Mouse (Mus musculus): ENCODE data around the gene Ifnk.

Ifnk gene

DNA sequence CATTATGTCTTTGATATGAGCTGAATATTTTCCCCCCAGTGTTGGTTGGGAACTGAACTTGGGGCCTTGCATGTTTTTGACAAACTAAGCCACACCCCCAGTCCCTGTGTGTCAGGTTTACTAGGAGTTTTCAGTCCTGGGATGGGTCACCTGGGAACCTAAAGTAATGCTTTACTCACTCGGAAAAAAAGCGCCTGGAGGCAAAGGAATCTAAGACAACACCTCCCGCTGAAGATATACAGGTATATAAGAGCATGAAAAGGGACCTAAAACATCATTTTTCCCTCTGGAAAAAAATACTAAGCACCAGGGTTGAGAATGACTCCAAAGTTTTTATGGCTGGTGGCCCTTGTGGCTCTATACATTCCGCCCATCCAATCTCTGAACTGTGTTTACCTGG, at the start of gene Ifnk:
TSS of gene Ifnk (plus strand) at position 301 of the 400 bp plus-strand sequence.
- no peak for DNase-seq (ENCODE audit: low spot score)

- no peak for DNase-seq (ENCODE audit: low spot score)
Observed at GRCm38 (mm10) chr4:35105115-35105773, 46.6 kb upstream of the Ifnk start.

DNA sequence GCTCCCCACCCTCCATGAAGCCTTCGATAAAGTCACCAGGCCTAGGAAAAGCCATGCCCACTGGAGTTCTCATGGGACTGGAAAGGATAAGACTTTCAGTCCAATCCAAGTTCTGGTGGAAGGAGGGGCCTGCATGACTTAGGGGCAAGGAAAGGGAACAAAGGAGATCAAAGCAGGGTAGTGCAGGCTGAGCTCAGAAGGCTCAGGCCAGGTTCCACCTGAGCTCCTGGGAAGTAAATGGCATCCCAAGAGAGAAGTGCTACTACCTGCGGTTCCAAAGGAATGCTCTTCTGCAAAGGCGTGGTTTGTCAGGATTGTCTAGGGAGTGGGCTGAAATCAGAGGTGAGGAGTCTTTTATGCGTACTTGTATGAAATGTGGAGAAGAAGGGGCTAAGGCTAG, 39.4 kb upstream of the Ifnk start:
- DNase-seq (ENCODE audit: low spot score): no peak

DNA sequence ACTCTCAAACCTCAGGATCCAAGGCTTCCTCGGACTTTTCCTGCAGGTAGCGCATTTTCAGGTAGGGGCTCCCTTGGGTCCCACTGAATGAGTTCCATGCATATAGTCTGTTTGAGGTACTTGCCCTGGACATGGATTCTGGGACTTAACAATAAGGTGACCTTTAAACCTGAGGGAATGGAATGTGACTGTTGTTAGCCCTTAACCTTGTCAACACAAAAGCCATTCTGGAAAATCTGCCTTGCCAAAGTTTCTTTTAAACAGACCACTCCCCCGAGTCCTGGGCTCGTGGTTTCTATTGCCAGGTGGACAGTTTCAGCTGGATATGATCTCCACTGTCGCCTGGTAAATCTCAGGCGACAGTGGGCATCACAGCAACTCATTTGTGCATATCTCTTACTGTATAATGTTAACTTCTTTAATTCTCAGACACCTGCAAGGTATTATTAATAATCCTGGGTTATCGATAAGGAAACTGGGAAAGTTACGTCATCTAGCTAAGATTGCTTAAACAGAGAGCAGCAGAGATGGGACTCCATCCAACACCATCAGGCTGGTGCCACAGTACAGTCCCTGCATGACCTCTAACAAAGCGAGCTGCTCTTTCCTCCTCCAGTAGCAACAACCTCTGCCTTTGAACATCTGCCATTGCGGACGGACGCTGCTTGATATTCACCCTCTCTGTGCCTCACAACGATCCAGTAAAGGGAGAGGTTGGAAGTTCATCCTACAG, 38.2 kb upstream of the Ifnk start:
- DNase-seq (ENCODE audit: low spot score): no peak

DNA sequence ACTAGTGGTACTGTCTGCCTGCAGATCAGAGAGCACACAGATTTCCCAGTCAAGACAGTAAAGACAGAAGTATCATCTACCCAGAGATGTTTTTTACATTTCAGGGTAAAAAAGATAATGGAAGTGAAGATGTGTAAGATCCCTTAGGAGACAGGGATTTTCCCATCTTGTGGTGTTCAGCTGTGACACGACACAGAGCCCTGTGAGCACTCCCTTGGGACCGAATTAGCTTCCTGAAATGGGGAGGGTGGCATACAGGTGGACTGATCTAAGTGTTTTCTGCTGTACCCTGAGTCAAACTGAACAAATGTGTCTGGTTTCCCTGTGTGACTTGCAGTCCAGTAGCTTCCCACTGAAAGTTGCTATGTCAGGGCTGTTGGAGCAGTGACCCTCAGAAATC, 36.9 kb upstream of the Ifnk start:
- no peak for DNase-seq (ENCODE audit: low spot score)

DNA sequence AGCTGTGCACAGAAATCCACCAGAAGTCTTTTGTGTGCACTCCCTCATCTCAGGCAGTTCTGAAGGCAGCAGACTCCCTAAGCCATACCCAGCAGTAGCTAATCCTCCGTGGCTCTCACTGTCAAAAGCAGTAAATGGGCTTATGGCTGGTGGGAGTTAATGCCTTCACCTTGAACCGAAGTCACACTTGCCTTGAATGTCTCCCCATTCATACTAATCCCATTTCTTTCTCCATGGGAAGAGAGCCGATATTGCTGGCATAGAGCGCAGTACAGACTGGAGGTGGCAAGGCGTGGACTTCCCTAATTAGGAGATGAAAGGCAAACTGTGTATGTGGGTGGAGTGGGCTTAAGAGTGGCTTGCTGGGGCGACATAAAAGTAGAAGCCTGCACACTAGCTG, 35.9 kb upstream of the Ifnk start:
- no peak for DNase-seq (ENCODE audit: low spot score)

- DNase-seq (ENCODE audit: low spot score): no peak
Observed at GRCm38 (mm10) chr4:35117144-35117543, 34.7 kb upstream of the Ifnk start.

- DNase-seq (ENCODE audit: low spot score): no peak
Observed at GRCm38 (mm10) chr4:35118851-35119250, 33.0 kb upstream of the Ifnk start.

- DNase-seq (ENCODE audit: low spot score): no peak
Observed at GRCm38 (mm10) chr4:35120159-35120558, 31.7 kb upstream of the Ifnk start.

DNA sequence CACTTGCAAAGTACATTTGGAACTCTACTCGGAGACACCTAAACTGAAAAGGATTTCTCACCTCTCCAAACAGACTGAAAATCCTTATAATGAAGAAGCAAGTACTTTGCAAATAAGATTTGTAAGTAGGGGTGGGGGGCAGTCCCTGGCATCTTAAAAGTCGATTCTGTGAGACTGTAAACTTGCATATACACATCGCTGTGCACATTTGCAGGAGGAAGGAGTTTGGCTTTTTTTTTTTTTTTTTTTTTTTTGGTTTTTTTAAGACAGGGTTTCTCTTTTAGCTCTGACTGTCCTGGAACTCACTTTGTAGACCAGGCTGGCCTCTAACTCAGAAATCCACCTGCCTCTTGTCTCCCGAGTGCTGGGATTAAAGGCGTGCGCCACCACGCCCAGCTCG, 31.3 kb upstream of the Ifnk start:
- DNase-seq (ENCODE audit: low spot score): no peak

- no peak for DNase-seq (ENCODE audit: low spot score)
Observed at GRCm38 (mm10) chr4:35121060-35121459, 30.8 kb upstream of the Ifnk start.

DNA sequence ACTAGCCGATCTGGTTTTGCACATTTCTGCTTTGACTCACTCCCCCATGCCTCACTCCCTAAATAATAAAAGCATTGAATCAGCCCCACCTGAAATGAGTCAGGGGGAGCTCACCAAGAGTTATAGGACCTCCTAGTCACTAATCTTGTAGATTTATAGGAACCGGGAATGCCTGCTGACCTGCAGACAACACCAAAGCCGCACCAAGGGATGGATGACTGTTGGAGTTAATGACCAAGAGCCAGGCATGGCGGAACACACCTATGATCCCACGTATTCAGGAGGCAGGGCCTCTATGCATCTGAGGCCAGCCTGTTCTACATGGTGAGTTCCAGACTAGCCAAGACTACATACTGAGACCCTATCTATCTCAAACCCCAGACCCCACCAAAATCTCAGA, 28.8 kb upstream of the Ifnk start:
- no peak for DNase-seq (ENCODE audit: low spot score)

GRCm38 (mm10) chr4:35124027-35124426, 27.8 kb upstream of the Ifnk start:
- DNase-seq (ENCODE audit: low spot score): no peak

- no peak for DNase-seq (ENCODE audit: low spot score)
Observed at GRCm38 (mm10) chr4:35125299-35125777, 26.5 kb upstream of the Ifnk start.

GRCm38 (mm10) chr4:35126776-35127175, 25.1 kb upstream of the Ifnk start:
- no peak for DNase-seq (ENCODE audit: low spot score)

DNA sequence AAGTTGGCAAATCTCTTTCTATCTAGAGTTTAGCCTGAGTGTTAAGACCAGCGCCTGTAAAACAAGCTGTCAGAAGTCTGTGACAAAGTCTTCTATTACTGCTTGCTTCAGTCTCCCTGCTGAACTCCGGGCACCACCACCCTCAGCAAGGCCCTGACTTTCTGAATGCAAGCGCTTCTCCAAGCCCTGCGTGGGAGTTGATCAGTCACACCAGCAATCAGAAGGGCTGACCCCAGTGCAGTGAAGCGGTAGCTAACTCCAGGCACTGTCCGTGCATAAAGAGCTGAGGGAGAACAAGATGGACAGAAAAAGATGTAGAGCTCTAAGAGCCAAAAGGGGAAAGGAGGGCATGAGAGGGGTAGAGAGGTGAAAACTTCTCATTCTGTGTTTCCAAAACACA, 24.1 kb upstream of the Ifnk start:
- DNase-seq (ENCODE audit: low spot score): no peak

DNA sequence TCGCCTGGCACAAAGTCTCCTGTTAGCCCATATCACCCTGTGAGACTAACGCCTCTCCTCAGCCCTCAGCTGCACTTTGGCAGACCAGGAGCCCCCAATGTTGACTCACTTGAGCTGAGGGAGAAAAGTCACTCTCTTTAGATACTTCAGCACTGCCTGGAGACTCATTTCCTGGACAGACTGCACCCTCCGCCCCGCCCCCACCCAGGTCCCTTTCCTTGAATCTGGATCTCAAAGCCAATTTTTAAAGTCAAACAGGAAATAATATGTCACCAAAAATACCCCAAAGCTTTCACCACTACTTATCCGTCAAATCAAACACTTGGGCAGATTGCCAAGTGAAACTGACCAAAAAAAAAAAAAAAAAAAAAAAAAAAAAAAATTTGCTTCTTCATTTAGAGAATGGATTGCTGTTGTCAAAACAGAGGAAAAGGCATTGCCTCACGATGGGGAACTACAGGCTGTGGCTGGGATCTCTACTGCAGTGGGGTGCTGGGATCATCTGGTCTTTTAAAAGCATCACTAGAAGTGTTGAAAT, 21.4 kb upstream of the Ifnk start:
- DNase-seq (ENCODE audit: low spot score): no peak

DNA sequence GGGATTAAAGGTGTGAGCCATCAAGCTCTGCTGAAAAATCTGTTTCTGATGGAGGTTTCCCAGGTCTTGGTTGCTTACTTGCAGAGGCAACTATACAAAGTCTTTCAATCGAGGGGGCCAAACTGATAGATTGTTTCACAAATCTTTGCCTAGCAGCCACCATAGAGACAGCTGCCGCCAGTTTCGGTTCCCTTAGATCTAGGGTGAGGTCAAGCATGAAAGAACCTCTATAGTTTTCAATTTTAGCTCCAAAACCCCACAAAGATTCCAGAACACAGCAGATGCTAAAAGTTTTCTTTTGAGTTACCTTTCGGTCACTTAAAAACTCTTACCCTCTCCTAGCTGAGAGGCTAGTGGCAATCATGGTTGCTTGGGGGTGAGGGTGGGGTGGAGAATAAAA, 20.3 kb upstream of the Ifnk start:
- DNase-seq (ENCODE audit: low spot score): no peak

DNA sequence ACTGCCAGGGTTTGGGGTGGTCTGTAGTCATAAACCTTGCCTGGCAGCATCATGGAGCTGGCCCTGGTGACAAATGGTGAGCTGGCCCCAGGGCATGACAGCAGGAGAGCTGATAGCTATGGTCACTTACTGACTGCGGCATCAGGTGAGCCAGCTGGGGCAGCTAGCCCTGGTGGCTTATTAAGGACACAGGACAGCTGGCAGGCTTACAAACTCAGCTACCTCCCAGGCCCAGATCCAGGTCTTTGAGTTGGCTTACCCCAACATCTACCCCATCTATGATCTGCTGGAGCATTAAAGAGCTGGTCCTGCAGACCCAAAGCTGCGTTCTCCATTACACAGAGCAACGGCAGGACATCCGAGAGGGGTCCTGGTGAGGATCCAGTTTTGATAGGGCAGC, 18.4 kb upstream of the Ifnk start:
- no peak for DNase-seq (ENCODE audit: low spot score)

GRCm38 (mm10) chr4:35134846-35135611, 16.8 kb upstream of the Ifnk start:
- DNase-seq (ENCODE audit: low spot score): no peak

GRCm38 (mm10) chr4:35135806-35136205, 16.1 kb upstream of the Ifnk start:
- no peak for DNase-seq (ENCODE audit: low spot score)

- no peak for DNase-seq (ENCODE audit: low spot score)
Observed at GRCm38 (mm10) chr4:35136996-35137395, 14.9 kb upstream of the Ifnk start.

DNA sequence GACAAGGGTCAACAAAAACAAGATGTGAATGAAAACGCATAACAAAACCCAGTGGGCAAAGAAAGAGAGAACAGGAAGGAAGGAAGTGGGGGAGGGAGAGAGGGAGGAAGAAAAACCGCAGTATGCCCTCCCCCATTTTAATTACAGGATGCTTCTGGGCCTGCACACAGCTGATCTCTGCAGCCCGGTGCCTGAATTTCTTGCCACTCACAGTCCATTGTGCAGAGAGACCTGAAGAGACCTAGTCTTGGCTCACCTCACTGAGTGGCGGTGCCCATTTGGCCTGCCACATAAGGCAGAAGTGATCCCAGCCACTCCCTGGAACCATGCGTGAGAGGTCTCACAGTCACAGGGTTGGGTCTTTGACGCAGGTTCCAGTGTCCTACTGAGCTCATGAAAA, 13.8 kb upstream of the Ifnk start:
- DNase-seq (ENCODE audit: low spot score): no peak

Data from ovary, postnatal 10 days (tissue).